Mouse (Mus musculus) limb, embryonic 12.5 days (tissue): Measurements from ENCODE around the gene Nmt1. TPM values are rescaled to one million over a fixed set of nuclear protein-coding genes. Genes with fewer than 3 reads are reported as not detected.

ENCODE experiments used
- ATAC-seq: fragments of 200-750 bp; cut with Nextera tagmentation; 2 replicates; pipeline ENCODE4 v1.8.0; 2017; ENCODE audit warnings: low read depth, moderate TSS enrichment; ENCODE audit not compliant: insufficient number of reproducible peaks, insufficient read depth, low FRiP score, low TSS enrichment
- H3K27ac ChIP-seq: fragments of 300-500 bp; sonication (generic); 2 replicates; pipeline ENCODE4 v1.5.1; 2016; ENCODE audit warnings: mild to moderate bottlenecking, moderate library complexity
- H3K27me3 ChIP-seq: fragments of 300-500 bp; sonication (generic); 2 replicates; pipeline ENCODE4 v1.6.1; 2016; ENCODE audit warnings: mild to moderate bottlenecking, moderate library complexity
- H3K36me3 ChIP-seq: fragments of 300-500 bp; sonication (generic); 2 replicates; pipeline ENCODE4 v1.6.1; 2016; ENCODE audit warnings: mild to moderate bottlenecking, moderate library complexity
- H3K4me1 ChIP-seq: fragments of 300-500 bp; sonication (generic); replicated peaks from 2 replicates; pipeline ENCODE4 v1.6.1; 2016
- H3K4me2 ChIP-seq: fragments of 300-500 bp; sonication (generic); 2 replicates; pipeline ENCODE4 v1.6.1; 2016; ENCODE audit warnings: mild to moderate bottlenecking, moderate library complexity
- H3K4me3 ChIP-seq: fragments of 300-500 bp; sonication (generic); replicated peaks from 2 replicates; pipeline ENCODE4 v1.5.1; 2016; ENCODE audit warnings: mild to moderate bottlenecking
- H3K9ac ChIP-seq: fragments of 300-500 bp; sonication (generic); replicated peaks from 2 replicates; pipeline ENCODE4 v1.6.1; 2016; ENCODE audit warnings: mild to moderate bottlenecking, moderate library complexity
- H3K9me3 ChIP-seq: fragments of 300-500 bp; sonication (generic); 2 replicates; pipeline ENCODE4 v1.6.1; 2016; ENCODE audit warnings: mild to moderate bottlenecking, moderate library complexity
- WGBS: fragments of 180-500 bp; shearing (Covaris S2); methylation state at CpG from one replicate; pipeline ENCODE4 v1.1.7; 2016; 5-methylcytosine and 5-hydroxymethylcytosine counted together
- polyA plus RNA-seq: library from polyadenylated mRNA; unstranded; fragments of >200 nt; fragmentation: Nextera tagmentation; extraction: Ambion mirVana; gene quantifications from 2 replicates; pipeline ENCODE4 v1.2.1, GENCODE M21; 2016

Nmt1 gene
- polyA plus RNA-seq, 1 experiment from 2014 or later, result 53.7 TPM

- Histone ChIP-seq H3K9ac (no peak overlapping the region), H3K27ac (0 out of 2 replicates have a peak overlapping the region, but pooled peaks have one; percentile 4), H3K27me3 (no peaks in the 10 kb centered on the region), H3K4me1 (peaks cover 11% of the 10 kb centered on the region), H3K9me3 (no peaks in the 10 kb centered on the region), H3K36me3 (peaks cover 28% of the 10 kb centered on the region), H3K4me3 (no peak overlapping the region), H3K4me2 (no peak overlapping the region)
- 75% methylated on average over 3 of the region's 3 CpGs for WGBS
- no peak for ATAC-seq
These were observed 7.2 kb upstream of the Nmt1 start for GRCm38 (mm10) chr11:103020713-103021335.

- WGBS, result 91% methylated on average over 3 of the region's 3 CpGs
- Histone ChIP-seq H3K9ac (no peak overlapping the region), H3K4me1 (peaks cover 13% of the 10 kb centered on the region), H3K27me3 (no peaks in the 10 kb centered on the region), H3K36me3 (peaks cover 33% of the 10 kb centered on the region), H3K9me3 (no peaks in the 10 kb centered on the region), H3K4me2 (no peak overlapping the region), H3K27ac (no peak overlapping the region), H3K4me3 (no peak overlapping the region)
- no peak for ATAC-seq
These were observed 4.0 kb upstream of the Nmt1 start for GRCm38 (mm10) chr11:103023974-103024373.

DNA sequence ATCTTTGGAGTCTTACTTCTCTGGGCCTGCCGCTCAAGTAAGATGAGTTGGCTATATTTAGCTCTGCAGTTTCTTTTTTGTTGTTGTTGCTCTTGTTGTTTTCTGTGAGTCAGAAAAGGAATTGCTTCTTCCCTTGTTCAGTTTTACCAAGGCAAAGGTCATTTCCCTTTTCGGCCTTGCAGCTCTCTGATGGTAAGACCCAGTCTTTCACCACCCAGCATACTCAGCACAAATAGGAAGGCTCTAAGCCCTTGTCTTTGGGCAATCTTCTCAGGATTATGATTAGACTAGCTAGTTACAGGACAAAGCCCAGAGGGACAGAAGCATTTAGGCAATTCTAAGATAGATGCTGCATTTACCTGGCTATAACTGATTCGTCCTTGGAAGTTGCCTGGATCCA lies 1.1 kb upstream of the Nmt1 start:
- WGBS, result 87% methylated on average over 3 of the region's 3 CpGs
- peak overlapping the region; percentile 64 for H3K4me2 ChIP-seq
- ATAC-seq, result no peak
- H3K36me3 ChIP-seq, result peaks cover 33% of the 10 kb centered on the region
- no peaks in the 10 kb centered on the region for H3K9me3 ChIP-seq
- no peak overlapping the region for H3K9ac ChIP-seq
- H3K4me3 ChIP-seq, result no peak overlapping the region
- peaks cover 15% of the 10 kb centered on the region for H3K4me1 ChIP-seq
- H3K27ac ChIP-seq, result no peak overlapping the region
- H3K27me3 ChIP-seq, result no peaks in the 10 kb centered on the region

- Histone ChIP-seq H3K9me3 (no peaks in the 10 kb centered on the region), H3K4me3 (peak overlapping the region; percentile 67), H3K27ac (peak overlapping the region; percentile 80), H3K9ac (peak overlapping the region; percentile 68), H3K36me3 (peaks cover 35% of the 10 kb centered on the region), H3K4me1 (peaks cover 15% of the 10 kb centered on the region), H3K4me2 (peak overlapping the region; percentile 64), H3K27me3 (no peaks in the 10 kb centered on the region)
- 17% methylated on average over 8 of the region's 8 CpGs for WGBS
- peak; percentile 73 for ATAC-seq
These were observed 317 bp upstream of the Nmt1 start for GRCm38 (mm10) chr11:103027570-103028175.

- Histone ChIP-seq H3K36me3 (peaks cover 23% of the 10 kb centered on the region; the same call in 1 of the 2 replicates), H3K27ac (no peak overlapping the region), H3K27me3 (no peaks in the 10 kb centered on the region), H3K4me3 (no peak overlapping the region), H3K9me3 (no peaks in the 10 kb centered on the region), H3K4me2 (no peak overlapping the region), H3K4me1 (peaks cover 5% of the 10 kb centered on the region), H3K9ac (no peak overlapping the region)
- WGBS, result 85% methylated on average over 3 of the region's 3 CpGs
- no peak for ATAC-seq
These were observed 5.0 kb downstream of the Nmt1 start for GRCm38 (mm10) chr11:103033030-103033429.

DNA sequence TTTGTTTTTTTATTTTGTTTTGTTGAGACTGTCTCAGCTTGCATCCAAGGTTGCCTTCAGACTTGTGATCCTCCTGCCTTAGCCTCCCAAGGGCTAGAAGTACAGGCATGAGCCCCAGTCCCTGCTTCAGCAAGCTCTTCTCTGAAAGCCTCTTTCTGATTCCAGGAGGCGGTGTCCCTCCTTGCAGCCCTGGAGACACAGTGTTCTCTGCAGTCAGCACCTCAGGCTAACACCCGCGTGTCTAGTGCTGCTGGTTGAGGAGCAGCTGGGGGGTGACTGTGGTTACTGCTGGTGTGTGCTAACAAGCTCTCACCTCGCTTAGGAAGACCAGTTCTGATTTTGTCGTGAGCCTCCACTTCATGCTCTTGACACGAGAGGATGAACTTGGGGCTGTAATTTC lies 7.0 kb downstream of the Nmt1 start:
- peaks cover 37% of the 10 kb centered on the region for H3K36me3 ChIP-seq
- H3K27ac ChIP-seq, result no peak overlapping the region
- no peak overlapping the region for H3K9ac ChIP-seq
- no peaks in the 10 kb centered on the region for H3K9me3 ChIP-seq
- H3K27me3 ChIP-seq, result no peaks in the 10 kb centered on the region
- ATAC-seq, result no peak
- H3K4me3 ChIP-seq, result no peak overlapping the region
- H3K4me2 ChIP-seq, result no peak overlapping the region
- WGBS, result 77% methylated on average over 6 of the region's 6 CpGs
- no peaks in the 10 kb centered on the region for H3K4me1 ChIP-seq

DNA sequence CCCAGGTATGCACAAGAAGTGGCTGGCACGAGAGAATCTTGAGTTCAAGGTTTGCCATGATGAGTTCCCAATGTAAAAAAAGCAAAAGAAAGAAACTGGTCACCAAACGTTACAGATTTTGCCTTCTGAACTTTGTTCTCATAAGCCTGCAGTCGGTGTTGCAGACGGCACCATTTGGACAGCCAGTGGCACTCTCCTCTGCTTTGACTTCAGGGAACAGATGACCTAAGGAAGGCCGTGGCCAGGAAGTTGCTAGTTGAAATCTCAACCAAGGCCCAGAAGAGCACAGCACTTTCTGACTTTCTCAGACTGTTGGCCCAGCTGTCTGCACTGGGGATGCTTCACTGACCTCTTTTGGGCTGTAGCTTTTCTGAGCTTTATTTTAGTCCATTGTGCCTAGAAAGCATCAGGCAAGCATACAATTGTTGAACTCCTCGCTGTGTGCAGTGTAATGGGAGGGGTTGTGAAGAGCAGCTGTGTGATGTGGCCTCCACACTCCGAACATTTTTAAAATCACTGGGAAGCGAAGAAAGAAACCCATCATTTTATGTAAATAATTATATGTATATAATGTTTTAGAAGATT lies 9.0 kb downstream of the Nmt1 start:
- Histone ChIP-seq H3K36me3 (peaks cover 36% of the 10 kb centered on the region), H3K4me2 (no peak overlapping the region), H3K9me3 (no peaks in the 10 kb centered on the region), H3K27me3 (no peaks in the 10 kb centered on the region), H3K4me3 (no peak overlapping the region), H3K27ac (no peak overlapping the region), H3K9ac (no peak overlapping the region), H3K4me1 (no peaks in the 10 kb centered on the region)
- ATAC-seq, result no peak
- 92% methylated on average over 8 of the region's 8 CpGs for WGBS

- no peaks in the 10 kb centered on the region for H3K27me3 ChIP-seq
- peaks cover 36% of the 10 kb centered on the region for H3K36me3 ChIP-seq
- no peak overlapping the region for H3K9ac ChIP-seq
- no peak for ATAC-seq
- H3K9me3 ChIP-seq, result no peaks in the 10 kb centered on the region
- H3K4me2 ChIP-seq, result no peak overlapping the region
- no peaks in the 10 kb centered on the region for H3K4me1 ChIP-seq
- H3K4me3 ChIP-seq, result no peak overlapping the region
- no peak overlapping the region for H3K27ac ChIP-seq
- WGBS, result 90% methylated on average over 6 of the region's 6 CpGs
These were observed 10.0 kb downstream of the Nmt1 start for GRCm38 (mm10) chr11:103038037-103038436.

- H3K9me3 ChIP-seq, result no peaks in the 10 kb centered on the region
- no peak for ATAC-seq
- H3K4me1 ChIP-seq, result no peaks in the 10 kb centered on the region
- no peak overlapping the region for H3K4me3 ChIP-seq
- H3K27ac ChIP-seq, result no peak overlapping the region
- H3K9ac ChIP-seq, result no peak overlapping the region
- H3K4me2 ChIP-seq, result no peak overlapping the region
- WGBS, result 92% methylated on average over 4 of the region's 4 CpGs
- peaks cover 70% of the 10 kb centered on the region for H3K36me3 ChIP-seq
- no peaks in the 10 kb centered on the region for H3K27me3 ChIP-seq
These were observed 14.8 kb downstream of the Nmt1 start for GRCm38 (mm10) chr11:103042828-103043227.

GRCm38 (mm10) chr11:103043982-103044381 lies 16.0 kb downstream of the Nmt1 start:
- no peaks in the 10 kb centered on the region for H3K9me3 ChIP-seq
- peaks cover 58% of the 10 kb centered on the region for H3K36me3 ChIP-seq
- H3K9ac ChIP-seq, result no peak overlapping the region
- no peak overlapping the region for H3K27ac ChIP-seq
- no peak overlapping the region for H3K4me2 ChIP-seq
- H3K4me3 ChIP-seq, result no peak overlapping the region
- H3K4me1 ChIP-seq, result no peaks in the 10 kb centered on the region
- H3K27me3 ChIP-seq, result no peaks in the 10 kb centered on the region
- no peak for ATAC-seq
- 99% methylated on average over 3 of the region's 3 CpGs for WGBS

DNA sequence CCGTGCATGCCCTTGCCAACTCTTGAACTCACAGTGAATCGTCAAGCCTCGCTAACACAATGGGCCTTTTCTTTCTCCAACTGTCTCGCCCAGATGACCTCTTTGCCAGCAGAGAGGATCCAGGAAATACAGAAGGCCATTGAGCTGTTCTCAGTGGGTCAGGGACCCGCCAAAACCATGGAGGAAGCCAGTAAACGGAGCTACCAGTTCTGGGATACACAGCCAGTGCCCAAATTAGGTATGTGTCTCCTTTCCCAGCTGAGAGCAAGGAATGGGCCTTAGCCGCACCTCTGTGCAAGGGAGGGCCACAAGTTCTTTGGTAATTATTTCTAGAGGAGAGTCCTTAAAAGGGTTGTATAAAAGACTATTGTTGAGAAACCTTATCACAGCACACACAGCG lies 18.3 kb downstream of the Nmt1 start:
- H3K27ac ChIP-seq, result no peak overlapping the region
- no peak overlapping the region for H3K4me3 ChIP-seq
- no peak overlapping the region for H3K4me2 ChIP-seq
- WGBS, result 88% methylated on average over 8 of the region's 8 CpGs
- no peaks in the 10 kb centered on the region for H3K4me1 ChIP-seq
- no peak for ATAC-seq
- no peak overlapping the region for H3K9ac ChIP-seq
- no peaks in the 10 kb centered on the region for H3K27me3 ChIP-seq
- H3K36me3 ChIP-seq, result peaks cover 67% of the 10 kb centered on the region
- no peaks in the 10 kb centered on the region for H3K9me3 ChIP-seq
